Mouse (Mus musculus) CH12.LX (cell line): Measurements from ENCODE around the gene Ssbp2. TPM values are rescaled to one million over a fixed set of nuclear protein-coding genes. Genes with fewer than 3 reads are reported as not detected.
A peak's percentile ranks its signal among the peaks of the same experiment; 100 is the strongest.

Source experiments
- DNase-seq: peaks from one replicate; pipeline ENCODE4 v3.0.0-alpha.2; 2013; ENCODE audit errors: extremely low read depth
- H3K27ac ChIP-seq: 2 replicates; pipeline ENCODE4 v1.5.1; 2012; ENCODE audit warnings: low read depth, mild to moderate bottlenecking, control low read depth, moderate library complexity; ENCODE audit not compliant: insufficient read depth
- H3K27me3 ChIP-seq: replicated peaks from 2 replicates; pipeline ENCODE3; 2012; ENCODE audit warnings: inconsistent platforms
- H3K36me3 ChIP-seq, 2 experiments: replicated peaks in 1 of 2; 2 replicates each; pipeline versions ENCODE3 to v1.6.1; 2012; ENCODE audit warnings: inconsistent platforms in 1 of 2, low read length in 1 of 2, mild to moderate bottlenecking in 1 of 2, mixed read lengths in 1 of 2, moderate library complexity in 1 of 2; ENCODE audit not compliant: control insufficient read depth in 1 of 2, insufficient read depth in 1 of 2
- H3K4me1 ChIP-seq, 2 experiments: 2 replicates each; pipeline ENCODE4 v1.6.1; 2012; ENCODE audit warnings: inconsistent platforms in 1 of 2, moderate library complexity in 1 of 2; ENCODE audit not compliant: insufficient read depth in 2 of 2, control insufficient read depth in 1 of 2
- H3K4me2 ChIP-seq: 2 replicates; pipeline ENCODE4 v1.6.1; 2012; ENCODE audit warnings: low read depth, mild to moderate bottlenecking, control low read depth; ENCODE audit not compliant: poor library complexity, insufficient read depth, severe bottlenecking
- H3K4me3 ChIP-seq, 3 experiments: fragments of 150-350 bp in 1 of 3; sonication (generic) in 1 of 3; replicated peaks in 1 of 3; 2 replicates each; pipeline versions ENCODE3 to v1.5.1; 2011 to 2012; ENCODE audit warnings: low read depth in 2 of 3, low read length in 2 of 3, mild to moderate bottlenecking in 2 of 3, moderate library complexity in 2 of 3, control low read depth in 1 of 3, improper control_type of control experiment in 1 of 3, inconsistent platforms in 1 of 3, mixed read lengths in 1 of 3; ENCODE audit not compliant: poor library complexity in 1 of 3
- H3K79me2 ChIP-seq: replicated peaks from 2 replicates; pipeline ENCODE4 v1.6.1; 2012; ENCODE audit warnings: mild to moderate bottlenecking, moderate library complexity; ENCODE audit not compliant: control insufficient read depth, poor library complexity, insufficient read depth, severe bottlenecking; ENCODE audit errors: extremely low read depth
- H3K9ac ChIP-seq: 2 replicates; pipeline ENCODE4 v1.6.1; 2012; ENCODE audit warnings: low read depth, mild to moderate bottlenecking, control low read depth, moderate library complexity; ENCODE audit not compliant: insufficient read depth
- H3K9me3 ChIP-seq: replicated peaks from 2 replicates; pipeline ENCODE3; 2012; ENCODE audit warnings: low read length, inconsistent platforms, mixed read lengths
- E2F4 ChIP-seq: IDR thresholded peaks from 2 replicates; pipeline ENCODE4 v1.6.1; 2011; ENCODE audit warnings: low read depth, low read length, improper control_type of control experiment; ENCODE audit not compliant: insufficient replicate concordance
- ELF1 ChIP-seq: IDR thresholded peaks from 2 replicates; pipeline ENCODE4 v1.6.1; 2014; ENCODE audit warnings: low read depth, mild to moderate bottlenecking, inconsistent platforms, low read length, improper control_type of control experiment
- ETS1 ChIP-seq: conservative IDR thresholded peaks from 2 replicates; pipeline ENCODE4 v1.6.1; 2012; ENCODE audit warnings: low read depth, mild to moderate bottlenecking, inconsistent platforms, low read length, improper control_type of control experiment, moderate library complexity
- GABPA ChIP-seq: IDR thresholded peaks from 2 replicates; pipeline ENCODE4 v1.6.1; 2012; ENCODE audit warnings: low read depth, low read length, improper control_type of control experiment, inconsistent platforms; ENCODE audit not compliant: insufficient replicate concordance
- IRF4 ChIP-seq: IDR thresholded peaks from 2 replicates; pipeline ENCODE4 v1.6.1; 2014; ENCODE audit warnings: low read depth, mild to moderate bottlenecking, inconsistent platforms, low read length, improper control_type of control experiment
- JUN ChIP-seq: IDR thresholded peaks from 2 replicates; pipeline ENCODE4 v1.6.1; 2011; ENCODE audit warnings: low read depth, mild to moderate bottlenecking, low read length, improper control_type of control experiment, moderate library complexity; ENCODE audit not compliant: insufficient read depth
- KAT2A ChIP-seq: IDR thresholded peaks from 2 replicates; pipeline ENCODE4 v1.6.1; 2012; ENCODE audit warnings: low read length, improper control_type of control experiment, inconsistent platforms; ENCODE audit not compliant: insufficient replicate concordance
- MYC ChIP-seq: IDR thresholded peaks from 2 replicates; pipeline ENCODE4 v1.6.1; 2011; ENCODE audit warnings: low read depth, mild to moderate bottlenecking, improper control_type of control experiment, low read length
- NRF1 ChIP-seq: IDR thresholded peaks from 2 replicates; pipeline ENCODE4 v1.6.1; 2014; ENCODE audit warnings: low read depth, mild to moderate bottlenecking, inconsistent platforms, low read length, improper control_type of control experiment, moderate library complexity
- RAD21 ChIP-seq: IDR thresholded peaks from 2 replicates; pipeline ENCODE4 v1.6.1; 2011; ENCODE audit warnings: low read depth, mild to moderate bottlenecking, low read length, improper control_type of control experiment, moderate library complexity
- SIN3A ChIP-seq: IDR thresholded peaks from 2 replicates; pipeline ENCODE4 v1.6.1; 2012; ENCODE audit warnings: low read length, improper control_type of control experiment, inconsistent platforms
- TBP ChIP-seq: conservative IDR thresholded peaks from 2 replicates; pipeline ENCODE4 v1.6.1; 2011; ENCODE audit warnings: low read depth, low read length, improper control_type of control experiment
- TCF12 ChIP-seq: IDR thresholded peaks from 2 replicates; pipeline ENCODE4 v1.6.1; 2014; ENCODE audit warnings: low read depth, mild to moderate bottlenecking, inconsistent platforms, low read length, improper control_type of control experiment
- USF1 ChIP-seq: IDR thresholded peaks from 2 replicates; pipeline ENCODE4 v1.6.1; 2014; ENCODE audit warnings: low read depth, mild to moderate bottlenecking, inconsistent platforms, low read length, improper control_type of control experiment
- ZC3H11A ChIP-seq: IDR thresholded peaks from 2 replicates; pipeline ENCODE4 v1.6.1; 2012; ENCODE audit warnings: low read depth, mild to moderate bottlenecking, inconsistent platforms, low read length, improper control_type of control experiment
- ZKSCAN1 ChIP-seq: IDR thresholded peaks from 2 replicates; pipeline ENCODE4 v1.6.1; 2012; ENCODE audit warnings: low read depth, inconsistent platforms, low read length, improper control_type of control experiment, borderline replicate concordance
- ZMIZ1 ChIP-seq: IDR thresholded peaks from 2 replicates; pipeline ENCODE4 v1.6.1; 2012; ENCODE audit warnings: low read depth, mild to moderate bottlenecking, inconsistent platforms, low read length, improper control_type of control experiment
- ZNF384 ChIP-seq: IDR thresholded peaks from 2 replicates; pipeline ENCODE4 v1.6.1; 2012; ENCODE audit warnings: low read depth, low read length, improper control_type of control experiment, inconsistent platforms
- dilution Hi-C: fragments of 300-500 bp; cut with MboI; formaldehyde crosslinking; loops from 2 replicates; pipeline ENCODE4 v1.14.3; 2020; ENCODE audit warnings: low sequenced_read_pairs; ENCODE audit not compliant: extremely low pct_unique_long_range_greater_than_20kb, extremely low pct_ligation_motif_present
- in situ Hi-C: fragments of 300-500 bp; cut with MboI; formaldehyde crosslinking; loops from 3 replicates; pipeline ENCODE4 v1.14.3; 2019; ENCODE audit warnings: low sequenced_read_pairs, low pct_ligation_motif_present, low pct_unique_long_range_greater_than_20kb, mixed read lengths
- polyA plus RNA-seq: library from polyadenylated mRNA; unstranded; fragments of >175 nt; gene quantifications from 2 replicates; pipeline ENCODE4 v1.2.1, GENCODE M21; 2012; ENCODE audit warnings: low read depth; ENCODE audit not compliant: insufficient read length
- total RNA-seq, 2 experiments: library from RNA; depleted of rRNA; stranded (reverse); fragments of 300-350 nt in 1 of 2; fragments of >200 nt in 1 of 2; gene quantifications; 2 replicates each; pipeline ENCODE4 v1.2.3; 2012 to 2014

Ssbp2 gene
- total and polyA plus RNA-seq, 3 experiments: 1.9 to 3.6 (median 1.9) TPM

DNA sequence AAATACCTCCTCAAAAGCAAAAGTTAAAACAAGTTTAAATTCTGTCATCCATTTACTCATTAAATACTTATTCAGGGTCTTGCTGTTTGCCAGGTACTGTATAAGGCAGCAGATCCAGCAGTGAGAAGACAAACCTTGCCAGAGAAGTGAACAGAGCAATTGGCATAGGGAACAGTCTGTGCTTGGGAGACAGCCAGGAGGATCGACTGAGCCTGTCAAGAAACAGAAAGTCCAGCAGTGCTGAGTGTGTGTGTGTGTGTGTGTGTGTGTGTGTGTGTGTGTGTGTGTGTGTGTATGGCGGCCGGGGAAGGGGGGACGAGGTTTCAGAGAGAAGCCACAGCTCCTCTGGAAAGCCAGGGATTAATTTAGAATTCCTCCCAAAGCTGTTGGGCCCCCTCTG, 17.9 kb downstream of the Ssbp2 start:
- H3K9ac ChIP-seq: no peak overlapping the region
- no peaks in the 10 kb centered on the region for H3K79me2 ChIP-seq
- in situ Hi-C loops (no loop called here), dilution Hi-C loops (no loop called here)
- DNase-seq: no peak
- no peak for TF ChIP-seq RAD21
- no peak for TF ChIP-seq ZC3H11A
- TF ChIP-seq TCF12: no peak
- no peak for TF ChIP-seq MYC
- TF ChIP-seq GABPA: no peak
- TF ChIP-seq TBP: no peak
- TF ChIP-seq NRF1: no peak
- TF ChIP-seq USF1: no peak
- no peak for TF ChIP-seq ZMIZ1
- TF ChIP-seq KAT2A: no peak
- TF ChIP-seq E2F4: no peak
- TF ChIP-seq ZKSCAN1: no peak
- no peak for TF ChIP-seq SIN3A
- no peak for TF ChIP-seq ELF1
- no peak overlapping the region for H3K4me2 ChIP-seq
- H3K4me1 ChIP-seq: no peaks in the 10 kb centered on the region
- H3K9me3 ChIP-seq: peaks cover 3% of the 10 kb centered on the region
- H3K4me3 ChIP-seq: no peak overlapping the region
- no peaks in the 10 kb centered on the region for H3K36me3 ChIP-seq
- no peak overlapping the region for H3K27ac ChIP-seq
- no peaks in the 10 kb centered on the region for H3K27me3 ChIP-seq

DNA sequence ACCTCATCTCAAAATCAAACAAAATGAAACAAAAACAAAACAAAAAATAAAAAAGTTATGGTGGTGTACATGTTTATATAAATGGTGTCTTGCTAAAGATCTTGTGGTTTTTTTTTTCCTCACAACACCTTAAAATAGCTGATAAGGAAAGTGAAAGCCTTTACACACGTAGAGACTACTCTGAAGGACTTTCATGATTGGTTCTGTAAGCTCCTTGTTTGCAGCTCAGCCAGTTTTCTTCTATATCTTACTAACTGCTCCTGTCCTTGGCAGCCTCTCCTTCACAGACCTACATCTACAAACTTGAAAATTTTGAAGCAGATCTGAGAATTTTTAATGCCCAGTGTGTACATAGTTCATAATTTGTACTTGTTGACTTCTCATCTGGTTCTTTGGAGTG, 24.2 kb downstream of the Ssbp2 start:
- H3K4me2 ChIP-seq: peak overlapping the region; percentile 93
- dilution Hi-C loops: no loop called here
- peak overlapping the region; percentile 44; the same call in 1 of the 2 replicates for H3K9ac ChIP-seq
- no peak for DNase-seq
- H3K4me1 ChIP-seq: peaks cover 0 to 5% of the 10 kb centered on the region in 2 experiments; a peak in 1 of 4 replicates
- no peaks in the 10 kb centered on the region for H3K36me3 ChIP-seq
- in situ Hi-C loops: no loop called here
- no peaks in the 10 kb centered on the region for H3K79me2 ChIP-seq
- no peaks in the 10 kb centered on the region for H3K27me3 ChIP-seq
- TF ChIP-seq JUN (no peak), ZNF384 (0 out of 2 replicates have a peak, but pooled peaks have one; percentile 43), ETS1 (no peak), IRF4 (peak; percentile 41; the same call in 1 of the 2 replicates)
- TF ChIP-seq, all 38 proteins: peak for 2
- Histone ChIP-seq H3K27ac (no peak overlapping the region), H3K4me3 (peak overlapping the region in 1 of 3 experiments; percentile 26), H3K9me3 (no peaks in the 10 kb centered on the region)
